ENCODE assay signal across 29 mouse cellular contexts in the genomic region with DNA sequence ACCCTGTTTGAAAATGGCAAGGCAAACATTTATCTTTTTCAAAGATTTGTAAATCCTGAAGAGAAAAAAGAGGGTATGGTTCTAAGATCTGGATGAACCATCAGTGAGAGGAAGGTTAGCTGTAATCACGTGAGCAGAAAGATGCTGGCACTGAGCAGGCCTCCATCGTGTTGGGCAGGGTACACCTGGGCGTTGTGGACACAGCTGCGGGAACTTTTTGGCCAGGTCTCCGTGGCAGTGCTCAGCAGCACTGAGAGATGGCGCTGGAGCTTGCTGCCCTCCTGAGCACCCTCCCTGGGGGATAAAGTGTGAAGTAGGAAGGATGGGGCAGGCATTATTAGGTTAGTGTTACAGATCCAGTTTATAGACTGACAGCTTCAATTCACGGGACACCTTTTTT. TPM values are rescaled to one million over a fixed set of nuclear protein-coding genes. Genes with fewer than 3 reads are reported as not detected.
DNase-seq lines count a peak whose midpoint lies in the region; ATAC-seq and TF ChIP-seq lines count a peak whose summit lies in the region.
"Had no signal": no experiment of that assay in that cellular context is flagged by ENCODE, and none has a peak within 500 bp of the region (broad histone marks: within the 10 kb centered on the region; RNA-seq: fewer than 3 reads in every experiment).

No protein-coding gene starts in this region.

- no peak overlapping the region for H3K4me2 ChIP-seq in liver, postnatal 0 days (ENCODE audit: low read depth, low read length)
- H3K4me2 ChIP-seq: heart, embryonic 12.5 days; hindbrain, embryonic 13.5 days; limb, embryonic 13.5 days; lung, embryonic 15.5 days; midbrain, embryonic 11.5 days; neural tube, embryonic 15.5 days had no signal

- H3K4me1 ChIP-seq in liver, postnatal 0 days (ENCODE audit: insufficient read depth) = peaks cover 5% of the 10 kb centered on the region
- H3K4me1 ChIP-seq: hindbrain, embryonic 13.5 days; limb, embryonic 13.5 days; lung, embryonic 15.5 days; neural tube, embryonic 15.5 days had no signal

- peaks cover 25% of the 10 kb centered on the region for H3K36me3 ChIP-seq in liver, postnatal 0 days (replicated peaks; ENCODE audit: insufficient read depth, low read length)

- no peak for TF ChIP-seq EP300 in liver, postnatal 0 days (IDR thresholded peaks at IDR 0.05; ENCODE audit: low read depth)

- no peaks in the 10 kb centered on the region for H3K9me3 ChIP-seq in liver, postnatal 0 days (ENCODE audit: low read length)
- H3K9me3 ChIP-seq: heart, embryonic 12.5 days; hindbrain, embryonic 13.5 days; limb, embryonic 13.5 days; lung, embryonic 15.5 days; neural tube, embryonic 15.5 days had no signal

- H3K9ac ChIP-seq in liver, postnatal 0 days (replicated peaks) = no peak overlapping the region
- H3K9ac ChIP-seq: heart, embryonic 12.5 days; hindbrain, embryonic 13.5 days; limb, embryonic 13.5 days; liver, embryonic 14.5 days; lung, embryonic 15.5 days; neural tube, embryonic 15.5 days had no signal

- peak; percentile 59 for ATAC-seq in liver, postnatal 0 days
- ATAC-seq: forebrain, embryonic 16.5 days; intestine, embryonic 16.5 days had no signal

- no peak overlapping the region for H3K27ac ChIP-seq in liver, postnatal 0 days (ENCODE audit: low read depth)
- H3K27ac ChIP-seq: gastrocnemius, adult 2 months; hindbrain, embryonic 13.5 days; left cerebral cortex, adult 2 months; limb, embryonic 13.5 days; liver, embryonic 14.5 days; lung, embryonic 15.5 days; neural tube, embryonic 15.5 days; stomach, postnatal 0 days had no signal

- no peaks in the 10 kb centered on the region for H3K27me3 ChIP-seq in liver, postnatal 0 days (ENCODE audit: insufficient read depth, low read length)
- H3K27me3 ChIP-seq: heart, embryonic 12.5 days; hindbrain, embryonic 13.5 days; limb, embryonic 13.5 days; lung, embryonic 15.5 days; neural tube, embryonic 15.5 days had no signal

- 67% methylated on average over 7 of the region's 7 CpGs for WGBS in liver, postnatal 0 days (ENCODE audit: insufficient replicate concordance)

- DNase-seq in kidney, adult 9 months = peak; percentile 62
- DNase-seq in kidney, postnatal 4 days = no peak
- DNase-seq in liver, postnatal 0 days = peak; percentile 29
- no peak for DNase-seq in liver
- peak; percentile 35 for DNase-seq in MN1 (ENCODE audit: low spot score)
- DNase-seq in naive thymus-derived CD4-positive, alpha-beta T cell, adult 2 months (ENCODE audit: low read depth) = peak; percentile 25
- DNase-seq in heart, adult 8-10 months (ENCODE audit: low spot score) = no peak
- DNase-seq: adrenal gland, adult 2 months; adrenal gland, postnatal 36 days; cerebellum, adult 18-20 months; cerebellum, postnatal 10 days; gastrocnemius, adult 2 months; gastrocnemius, postnatal 36 days; heart, adult 18-20 months; heart, postnatal 4 days; retina, postnatal 1 day; right cerebral cortex, postnatal 14 days had no signal

- peak; percentile 23; the same call in 1 of the 2 replicates for TF ChIP-seq CTCF in liver, postnatal 0 days (IDR thresholded peaks at IDR 0.05; ENCODE audit: low read depth)

- H3K4me3 ChIP-seq in liver, postnatal 0 days (ENCODE audit: low read depth, low read length) = no peak overlapping the region
- H3K4me3 ChIP-seq: erythroblast, embryonic 14.5 days; gastrocnemius, adult 2 months; heart, embryonic 12.5 days; hindbrain, embryonic 13.5 days; left cerebral cortex, adult 2 months; limb, embryonic 13.5 days; lung, embryonic 15.5 days; neural tube, embryonic 15.5 days had no signal

RNA-seq across cellular contexts. Expression of gene Hmgcs1, which starts 16.8 kb away (rescaled TPM):
- 81.2 and 94.7 TPM in 2 replicates for polyA plus RNA-seq in liver, postnatal 0 days (2015; fragmentation: Nextera tagmentation; extraction: Ambion mirVana)
- 10 to 100 TPM; 29.3 to 35.0 (median 32.5) TPM for total RNA-seq in heart, adult 8-10 months (2022)

RNA-seq across cellular contexts. Expression of gene Nim1k, which starts 48.7 kb away (rescaled TPM):
- 0.22 and 0.32 TPM in 2 replicates for polyA plus RNA-seq in liver, postnatal 0 days (2015; fragmentation: Nextera tagmentation; extraction: Ambion mirVana)
- total RNA-seq in heart, adult 8-10 months (2022) = 1 to 10 TPM; 1.4 to 2.0 (median 1.8) TPM
- polyA plus RNA-seq: erythroblast, embryonic 14.5 days had no signal

Comparison
In these comparisons a context has a peak if more than half of its experiments do, and no peak if none do; other contexts are left out.
1. DNase-seq: peak in kidney, adult 9 months (single experiment), liver, postnatal 0 days (single experiment), MN1 (single experiment) and naive thymus-derived CD4-positive, alpha-beta T cell, adult 2 months (single experiment); none in kidney, postnatal 4 days (0 of 2), liver (single experiment) and heart, adult 8-10 months (single experiment).